Mouse (Mus musculus): Measurements from ENCODE around the gene Rps10.

DNA sequence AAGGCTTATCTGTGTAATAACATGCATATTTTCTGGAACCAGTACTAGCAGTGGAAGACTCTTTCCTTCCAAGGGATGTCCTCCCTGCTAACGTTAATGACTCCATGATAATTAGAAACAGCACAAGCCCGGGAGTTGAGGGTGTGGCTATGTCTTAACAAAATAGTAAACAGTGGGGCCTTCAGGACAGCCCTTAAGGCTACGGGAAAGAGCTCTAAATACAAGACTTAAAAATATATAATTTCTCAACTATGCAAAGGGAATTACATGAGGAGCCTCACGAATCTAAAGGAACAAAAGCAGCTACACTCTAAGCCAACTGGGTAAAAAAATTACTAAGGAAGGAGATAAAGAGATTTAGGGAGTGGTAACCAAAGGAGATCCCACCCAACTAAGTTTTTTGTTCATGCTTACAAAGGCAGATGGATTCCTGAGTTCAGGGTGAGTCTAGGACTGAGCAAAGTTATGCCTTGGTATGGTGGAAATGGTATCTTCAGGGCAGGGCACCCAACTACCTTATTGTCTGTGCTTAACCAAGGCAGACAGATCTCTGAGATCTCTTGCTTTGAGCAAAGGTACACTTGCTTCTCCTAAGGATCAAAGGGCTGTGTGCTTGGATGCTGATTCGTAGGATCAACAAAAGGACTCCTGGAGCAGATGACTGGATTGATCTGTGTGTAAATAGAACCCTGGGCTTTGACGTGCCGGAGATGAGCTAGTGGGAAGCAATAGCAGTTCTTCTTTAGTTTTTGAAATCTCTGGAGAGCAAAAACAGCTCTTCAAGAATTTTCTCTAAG lies 10.8 kb downstream of the Rps10 start:
- no peak for TF ChIP-seq CTCF (IDR thresholded peaks at IDR 0.05; ENCODE audit: low read depth)
- TF ChIP-seq EP300 (optimal IDR thresholded peaks at IDR 0.05) = no peak

Data from stomach, postnatal 0 days (tissue).